Mouse (Mus musculus): ENCODE measurements around the gene Fus.

DNA sequence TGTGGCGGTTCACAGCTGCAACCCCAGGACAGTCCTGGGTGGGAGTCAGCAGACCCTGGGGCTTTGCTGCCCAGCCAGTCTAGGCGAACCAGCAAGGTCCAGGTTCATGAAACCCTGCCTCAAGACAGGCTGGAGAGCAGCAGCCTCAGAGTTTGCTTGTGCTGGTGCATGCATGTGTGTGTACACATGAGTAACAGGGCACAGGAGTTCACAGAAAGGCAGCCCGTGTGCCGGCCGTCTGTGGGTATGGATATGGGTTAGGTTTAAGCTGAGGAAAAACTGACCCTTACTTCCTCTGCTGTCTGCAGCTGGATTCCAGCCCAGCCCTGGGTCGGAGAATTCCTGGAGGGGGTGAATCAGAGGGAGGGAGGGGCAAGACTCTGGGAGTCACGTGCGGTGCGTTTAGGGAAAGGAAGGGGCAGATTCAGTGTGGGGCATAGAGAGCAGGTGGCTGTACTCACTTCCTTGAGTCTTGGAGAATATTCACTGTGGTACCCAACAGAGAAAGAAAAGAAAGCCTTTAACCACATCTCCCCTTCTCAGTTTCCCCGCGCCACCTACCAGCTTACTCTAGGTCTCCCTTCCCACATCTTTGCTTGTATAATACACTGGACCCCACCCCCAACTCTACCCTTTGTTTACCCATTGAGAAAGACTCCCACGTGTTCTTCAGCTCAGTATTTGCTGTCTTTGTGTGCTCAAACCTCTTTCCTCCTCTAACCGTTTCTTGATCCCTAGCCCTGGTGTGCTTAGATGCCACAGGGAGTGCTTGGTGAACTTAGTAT, 35.7 kb upstream of the Fus start:
- TF ChIP-seq GATA1 (IDR thresholded peaks at IDR 0.05; ENCODE audit: low read length) (no peak), TAL1 (IDR thresholded peaks at IDR 0.05; ENCODE audit: low read length) (no peak)
